Mouse (Mus musculus) neural tube, embryonic 14.5 days (tissue): Measurements from ENCODE around the gene Anxa2. TPM values are rescaled to one million over a fixed set of nuclear protein-coding genes. Genes with fewer than 3 reads are reported as not detected.

Source experiments
- ATAC-seq: fragments of 200-750 bp; cut with Nextera tagmentation; 2 replicates; pipeline ENCODE4 v1.8.0; 2017; ENCODE audit warnings: low read depth, mild to moderate bottlenecking, moderate TSS enrichment, moderate library complexity
- H3K27ac ChIP-seq: fragments of 300-500 bp; sonication (generic); 2 replicates; pipeline ENCODE4 v1.5.1; 2014; ENCODE audit warnings: low read depth, mild to moderate bottlenecking, control low read depth, low read length, moderate library complexity, mixed read lengths
- H3K27me3 ChIP-seq: fragments of 300-500 bp; sonication (generic); 2 replicates; pipeline ENCODE4 v1.6.1; 2014; ENCODE audit warnings: low read length; ENCODE audit not compliant: control insufficient read depth, insufficient read depth
- H3K36me3 ChIP-seq: fragments of 300-500 bp; sonication (generic); 2 replicates; pipeline ENCODE4 v1.6.1; 2014; ENCODE audit warnings: low read length, mixed read lengths; ENCODE audit not compliant: control insufficient read depth, insufficient read depth
- H3K4me1 ChIP-seq: fragments of 300-500 bp; sonication (generic); 2 replicates; pipeline ENCODE4 v1.6.1; 2014; ENCODE audit warnings: low read length; ENCODE audit not compliant: control insufficient read depth, insufficient read depth
- H3K4me2 ChIP-seq: fragments of 300-500 bp; sonication (generic); 2 replicates; pipeline ENCODE4 v1.6.1; 2014; ENCODE audit warnings: mild to moderate bottlenecking, low read depth, low read length, control low read depth
- H3K4me3 ChIP-seq: fragments of 300-500 bp; sonication (generic); 2 replicates; pipeline ENCODE4 v1.5.1; 2014; ENCODE audit warnings: low read depth, low read length, control low read depth, mixed read lengths
- H3K9ac ChIP-seq: fragments of 300-500 bp; sonication (generic); replicated peaks from 2 replicates; pipeline ENCODE4 v1.6.1; 2014; ENCODE audit warnings: low read depth, mild to moderate bottlenecking, control low read depth, low read length, mixed read lengths
- H3K9me3 ChIP-seq: fragments of 300-500 bp; sonication (generic); 2 replicates; pipeline ENCODE4 v1.6.1; 2016; ENCODE audit warnings: low read length; ENCODE audit not compliant: control insufficient read depth
- WGBS: fragments of 180-500 bp; shearing (Covaris S2); extraction: QIAGEN DNeasy Blood & Tissue Kit; methylation state at CpG from one replicate; pipeline ENCODE4 v1.1.7; 2014; 5-methylcytosine and 5-hydroxymethylcytosine counted together
- polyA plus RNA-seq: library from polyadenylated mRNA; unstranded; fragments of >200 nt; fragmentation: Nextera tagmentation; extraction: Ambion mirVana; gene quantifications from 2 replicates; pipeline ENCODE4 v1.2.1, GENCODE M21; 2014

Anxa2 gene
- polyA plus RNA-seq, 1 experiment from 2014 or later: 81.0 TPM

DNA sequence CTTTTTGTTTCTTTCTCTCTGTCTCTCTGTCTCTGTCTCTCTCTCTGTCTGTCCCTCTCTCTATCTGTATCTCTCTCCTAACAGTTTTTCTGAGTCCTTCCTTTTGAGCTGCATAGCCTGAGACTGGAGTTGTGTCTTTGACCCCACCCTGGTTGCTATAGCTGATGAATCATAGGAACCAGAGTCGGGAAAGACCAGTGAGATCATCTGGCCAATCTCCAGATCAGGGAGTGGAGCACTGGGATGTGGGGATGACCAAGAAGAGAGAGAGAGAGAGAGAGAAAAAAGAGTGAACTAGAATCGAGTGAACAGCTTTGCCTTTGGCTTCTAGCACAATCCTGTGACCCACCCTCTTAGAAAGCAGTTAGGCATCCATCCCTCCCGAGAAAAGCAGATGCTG is 10.2 kb upstream of the Anxa2 start:
- no peak for ATAC-seq
- Histone ChIP-seq H3K36me3 (no peaks in the 10 kb centered on the region), H3K27me3 (no peaks in the 10 kb centered on the region), H3K4me2 (no peak overlapping the region), H3K4me1 (no peaks in the 10 kb centered on the region), H3K9ac (no peak overlapping the region), H3K27ac (no peak overlapping the region), H3K4me3 (no peak overlapping the region), H3K9me3 (no peaks in the 10 kb centered on the region)
- 70% methylated on average over 3 of the region's 3 CpGs for WGBS

DNA sequence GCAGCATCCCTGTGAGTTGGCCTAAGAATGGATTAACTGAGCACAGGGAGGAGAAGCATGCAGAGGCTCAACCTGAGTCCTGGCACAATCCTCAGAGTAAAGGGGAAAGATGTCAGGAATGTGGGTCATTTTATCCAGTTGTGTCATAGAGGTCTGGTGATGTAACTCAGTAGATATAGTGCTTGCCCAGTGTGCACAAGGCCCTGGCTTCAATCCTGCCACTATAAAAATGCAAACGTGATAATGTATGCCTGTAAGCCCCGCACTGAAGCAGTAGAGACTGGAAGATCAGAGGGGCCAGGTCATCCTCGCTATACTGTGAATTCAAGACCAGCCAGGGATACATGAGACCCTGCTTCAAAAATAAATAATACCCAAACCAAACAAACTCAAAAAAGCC is 4.6 kb upstream of the Anxa2 start:
- no peaks in the 10 kb centered on the region for H3K27me3 ChIP-seq
- H3K9ac ChIP-seq: no peak overlapping the region
- H3K36me3 ChIP-seq: no peaks in the 10 kb centered on the region
- no peak overlapping the region for H3K4me3 ChIP-seq
- H3K4me2 ChIP-seq: no peak overlapping the region
- no peak overlapping the region for H3K27ac ChIP-seq
- H3K9me3 ChIP-seq: no peaks in the 10 kb centered on the region
- 72% methylated on average over 3 of the region's 3 CpGs for WGBS
- no peak for ATAC-seq
- peaks cover 5% of the 10 kb centered on the region; the same call in 1 of the 2 replicates for H3K4me1 ChIP-seq

DNA sequence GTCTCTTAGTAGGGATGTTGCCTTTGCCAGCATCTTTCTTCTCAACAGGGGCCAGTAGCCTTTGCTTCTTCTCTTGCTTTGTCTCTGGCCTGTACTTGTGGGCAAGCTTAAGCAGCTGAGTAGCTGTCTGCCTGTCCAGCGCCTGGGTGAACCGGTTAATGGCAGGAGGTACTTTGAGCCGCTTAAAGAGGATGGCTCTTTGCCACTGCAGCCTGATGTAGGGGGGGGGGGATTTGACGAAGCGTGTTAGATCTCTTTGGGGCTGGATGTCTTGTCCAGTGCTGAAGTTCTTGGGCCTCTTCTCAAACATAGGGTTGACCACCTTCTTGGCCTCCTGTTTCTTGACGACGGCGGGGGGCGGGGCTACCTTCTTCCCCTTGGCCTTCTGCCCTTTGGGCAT is 2.8 kb upstream of the Anxa2 start:
- peaks cover 9% of the 10 kb centered on the region; the same call in 1 of the 2 replicates for H3K27me3 ChIP-seq
- H3K9me3 ChIP-seq: no peaks in the 10 kb centered on the region
- no peak for ATAC-seq
- no peak overlapping the region for H3K4me2 ChIP-seq
- H3K4me3 ChIP-seq: no peak overlapping the region
- H3K9ac ChIP-seq: no peak overlapping the region
- no peaks in the 10 kb centered on the region for H3K36me3 ChIP-seq
- H3K4me1 ChIP-seq: peaks cover 11% of the 10 kb centered on the region; the same call in 1 of the 2 replicates
- H3K27ac ChIP-seq: no peak overlapping the region
- WGBS: 86% methylated on average over 9 of the region's 9 CpGs

DNA sequence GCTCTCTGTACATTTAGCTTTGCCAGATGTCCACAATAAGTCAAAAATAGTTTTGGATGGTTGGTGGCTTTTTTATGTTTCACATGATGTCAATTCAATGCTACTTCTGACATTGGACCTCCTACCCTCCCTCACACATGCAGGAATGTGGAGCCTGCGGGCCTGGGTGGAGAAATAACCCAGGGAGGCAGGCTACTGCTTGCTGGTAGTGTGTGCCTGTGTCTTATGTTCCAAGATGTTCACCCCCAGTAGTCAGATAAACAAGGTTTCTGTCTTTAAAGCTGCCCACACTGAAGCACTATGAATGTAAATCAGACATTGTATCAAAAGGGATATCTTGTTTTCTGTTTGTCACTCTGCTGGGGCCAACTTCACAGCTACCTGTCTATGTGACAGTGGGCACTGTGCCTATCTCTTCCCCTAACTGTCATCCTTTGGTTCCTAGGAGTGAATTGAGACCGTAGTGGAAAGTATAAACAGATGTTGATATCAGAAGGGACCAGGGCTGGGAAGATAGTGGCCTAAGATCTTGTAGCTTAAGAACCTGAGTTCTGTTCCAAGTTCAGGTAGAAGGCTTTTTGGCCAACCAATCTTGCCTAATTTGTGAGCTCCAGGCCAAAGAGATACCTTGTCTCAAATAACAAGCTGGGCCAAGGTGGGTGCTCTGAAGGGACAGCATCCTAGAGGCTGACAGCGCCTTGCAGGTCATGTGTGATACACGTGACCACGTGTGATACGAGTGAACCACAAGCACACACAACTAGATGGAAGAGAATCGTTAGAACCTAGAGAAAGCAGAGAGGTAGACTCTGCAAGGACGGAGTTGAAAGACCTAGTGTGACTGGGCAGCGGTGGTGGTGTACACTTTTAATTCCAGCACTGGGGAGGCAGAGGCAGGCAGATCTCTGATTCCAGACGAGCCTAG is 1.3 kb upstream of the Anxa2 start:
- WGBS: 93% methylated on average over 10 of the region's 10 CpGs
- H3K36me3 ChIP-seq: no peaks in the 10 kb centered on the region
- no peak for ATAC-seq

DNA sequence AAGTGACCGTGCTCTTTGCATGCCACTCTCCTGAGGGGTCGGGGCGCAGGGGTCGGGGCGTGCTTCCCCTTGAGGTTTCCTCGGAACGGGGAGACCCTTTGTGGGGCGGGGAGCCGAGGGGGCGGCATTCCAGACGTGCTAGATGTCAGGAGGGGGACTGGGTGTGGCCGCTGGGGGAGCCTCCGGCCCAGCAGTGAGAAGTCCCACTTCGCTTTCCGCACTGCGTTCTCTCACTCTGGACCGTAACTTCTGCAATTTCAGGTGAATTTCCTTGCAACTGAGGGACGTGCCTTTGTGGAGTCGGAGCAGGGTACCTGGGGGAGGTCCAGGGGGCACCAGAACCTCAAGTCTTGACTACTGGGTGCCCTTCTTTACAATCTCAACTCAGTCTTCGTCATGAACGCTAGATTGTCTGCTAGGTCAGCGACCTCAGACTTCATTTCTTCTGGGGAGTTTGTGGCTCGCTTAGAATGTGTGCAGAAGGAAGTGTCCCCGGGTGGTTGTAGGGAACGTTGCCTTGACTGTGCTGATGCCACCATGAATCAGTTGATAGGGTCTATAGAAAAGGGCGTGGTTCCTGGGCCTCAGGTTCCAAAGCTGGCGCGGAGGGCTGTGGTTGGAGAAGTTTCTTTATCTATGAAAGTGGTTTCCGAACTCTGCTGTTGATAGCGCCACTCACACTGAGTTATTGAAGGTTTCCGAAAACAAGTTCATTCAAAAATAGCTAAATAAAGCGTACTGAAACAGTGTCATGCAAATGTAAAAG is 664 bp downstream of the Anxa2 start:
- 7% methylated on average over 31 of the region's 32 CpGs for WGBS
- Histone ChIP-seq H3K27ac (peak overlapping the region; percentile 67), H3K4me3 (peak overlapping the region; percentile 40), H3K4me1 (peaks cover 11% of the 10 kb centered on the region; the same call in 1 of the 2 replicates), H3K9ac (peak overlapping the region; percentile 48), H3K27me3 (peaks cover 9% of the 10 kb centered on the region; the same call in 1 of the 2 replicates), H3K4me2 (peak overlapping the region; percentile 62), H3K9me3 (no peaks in the 10 kb centered on the region), H3K36me3 (no peaks in the 10 kb centered on the region)
- peak; percentile 42; the same call in 1 of the 2 replicates for ATAC-seq

More for the DNA sequence above, 1.3 kb upstream of the Anxa2 start:
- peaks cover 9% of the 10 kb centered on the region; the same call in 1 of the 2 replicates for H3K27me3 ChIP-seq
- H3K4me2 ChIP-seq: no peak overlapping the region
- H3K9ac ChIP-seq: no peak overlapping the region
- no peak overlapping the region for H3K27ac ChIP-seq
- H3K4me1 ChIP-seq: peaks cover 11% of the 10 kb centered on the region; the same call in 1 of the 2 replicates
- H3K9me3 ChIP-seq: no peaks in the 10 kb centered on the region
- H3K4me3 ChIP-seq: no peak overlapping the region

DNA sequence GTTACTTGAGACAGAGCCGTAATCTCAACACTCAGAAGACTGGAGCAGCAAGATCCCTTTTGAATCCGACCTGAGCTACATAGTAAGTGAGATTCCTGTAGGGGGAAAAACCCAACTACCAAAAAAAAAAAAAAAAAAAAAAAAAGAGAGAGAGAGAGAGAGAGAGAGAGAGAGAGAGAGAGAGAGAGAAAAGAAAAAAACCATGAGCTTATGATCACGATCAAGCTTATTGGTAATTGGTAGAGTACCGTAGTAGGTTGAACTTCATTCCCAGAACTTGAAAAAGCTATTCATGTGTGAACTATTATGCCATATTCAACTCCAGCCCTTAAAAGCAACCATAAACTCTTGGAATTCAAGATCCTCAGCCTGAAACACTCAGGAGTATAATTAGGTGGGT is 1.3 kb downstream of the Anxa2 start:
- peaks cover 9% of the 10 kb centered on the region; the same call in 1 of the 2 replicates for H3K27me3 ChIP-seq
- WGBS: 69% methylated on average over 4 of the region's 4 CpGs
- no peaks in the 10 kb centered on the region for H3K36me3 ChIP-seq
- H3K9ac ChIP-seq: no peak overlapping the region
- H3K4me3 ChIP-seq: peak overlapping the region; percentile 40; the same call in 1 of the 2 replicates
- no peaks in the 10 kb centered on the region for H3K9me3 ChIP-seq
- peak overlapping the region; percentile 62; the same call in 1 of the 2 replicates for H3K4me2 ChIP-seq
- H3K27ac ChIP-seq: no peak overlapping the region
- no peak for ATAC-seq
- H3K4me1 ChIP-seq: peaks cover 11% of the 10 kb centered on the region; the same call in 1 of the 2 replicates

DNA sequence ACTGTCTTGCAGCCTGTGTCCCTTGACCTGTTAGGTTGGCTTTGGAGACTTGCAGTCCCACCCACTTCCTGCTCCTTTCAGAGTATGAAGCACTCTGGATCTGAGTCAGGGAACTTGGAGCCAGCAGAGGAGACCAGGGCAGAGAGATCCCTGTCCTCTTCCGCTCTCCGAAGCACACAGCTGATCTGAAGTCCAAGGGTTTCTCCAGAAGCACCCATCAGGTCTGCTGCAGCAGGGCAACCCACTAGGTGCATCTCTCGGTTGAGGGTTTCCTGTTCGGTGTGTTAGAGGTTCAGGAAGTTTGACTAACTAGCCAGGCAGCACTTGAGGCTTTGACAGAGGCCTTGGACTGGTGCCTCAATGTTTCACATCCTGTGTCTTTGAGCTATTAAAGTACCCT is 2.0 kb downstream of the Anxa2 start:
- 78% methylated on average over 4 of the region's 4 CpGs for WGBS
- Histone ChIP-seq H3K4me1 (peaks cover 11% of the 10 kb centered on the region; the same call in 1 of the 2 replicates), H3K4me2 (peak overlapping the region; percentile 33; the same call in 1 of the 2 replicates), H3K27ac (no peak overlapping the region), H3K9me3 (no peaks in the 10 kb centered on the region), H3K9ac (no peak overlapping the region), H3K36me3 (no peaks in the 10 kb centered on the region), H3K27me3 (peaks cover 9% of the 10 kb centered on the region; the same call in 1 of the 2 replicates), H3K4me3 (no peak overlapping the region; the same call in 1 of the 2 replicates)
- no peak for ATAC-seq

DNA sequence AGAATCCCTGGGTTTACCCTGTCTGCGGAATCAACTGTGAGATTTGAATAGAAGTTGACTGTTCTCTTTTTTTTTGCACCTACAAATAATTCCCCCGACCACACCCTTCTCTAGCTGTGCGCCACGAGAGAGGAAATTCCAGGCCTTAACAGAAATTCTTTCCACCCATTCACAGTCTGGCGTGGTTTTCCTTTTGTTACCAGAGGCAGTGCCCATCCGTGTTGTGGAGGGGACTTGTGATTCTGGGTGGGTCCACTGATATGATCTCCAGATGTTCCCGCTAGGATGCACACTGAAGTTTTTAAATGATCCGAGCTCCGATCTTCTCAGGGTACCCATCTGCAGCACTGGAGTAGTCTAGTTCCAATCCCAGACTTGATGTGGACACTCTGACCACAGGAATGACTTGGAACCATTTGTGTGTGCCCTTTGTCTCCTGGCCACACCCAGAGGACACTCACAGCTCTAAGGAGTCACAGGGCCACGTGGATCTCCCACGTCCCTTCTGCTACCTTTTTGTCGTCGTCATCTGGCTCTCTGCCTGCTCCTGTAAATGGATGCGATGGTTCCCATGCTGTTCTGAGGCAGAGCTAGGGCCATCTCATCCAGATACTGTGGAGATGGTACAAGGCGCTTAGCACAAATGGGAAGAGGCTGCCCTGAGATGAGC is 3.1 kb downstream of the Anxa2 start:
- Histone ChIP-seq H3K36me3 (no peaks in the 10 kb centered on the region), H3K9me3 (no peaks in the 10 kb centered on the region), H3K4me1 (peaks cover 11% of the 10 kb centered on the region; the same call in 1 of the 2 replicates), H3K27ac (no peak overlapping the region), H3K4me2 (no peak overlapping the region), H3K27me3 (peaks cover 9% of the 10 kb centered on the region; the same call in 1 of the 2 replicates), H3K9ac (no peak overlapping the region), H3K4me3 (no peak overlapping the region)
- no peak for ATAC-seq
- WGBS: 81% methylated on average over 15 of the region's 15 CpGs
